Mouse (Mus musculus) embryonic fibroblast, embryonic 13.5 days (primary cell): ENCODE results near the gene Dctn1.

ENCODE experiments used
- CTCF ChIP-seq: IDR thresholded peaks from 2 replicates; pipeline ENCODE4 v1.5.1; 2011; ENCODE audit warnings: mild to moderate bottlenecking, control low read depth, low read length, moderate library complexity, borderline replicate concordance; ENCODE audit not compliant: insufficient read depth
- POLR2A ChIP-seq: IDR thresholded peaks from 2 replicates; pipeline ENCODE4 v1.6.1; 2011; ENCODE audit warnings: low read depth, mild to moderate bottlenecking, control low read depth, low read length, moderate library complexity

- TF ChIP-seq POLR2A = peak; percentile 27; the same call in 1 of the 2 replicates
- TF ChIP-seq CTCF = no peak
Observed at GRCm38 (mm10) chr6:83135571-83136161, 30.1 kb upstream of the Dctn1 start.
